Mouse (Mus musculus) myocyte (in vitro differentiated cells): ENCODE results near the gene Mfsd10.

Experiments used
- CEBPB ChIP-seq: IDR thresholded peaks from 2 replicates; pipeline ENCODE4 v1.6.1; 2011; ENCODE audit warnings: mild to moderate bottlenecking, moderate library complexity; ENCODE audit not compliant: poor library complexity, insufficient read depth, severe bottlenecking
- E2F4 ChIP-seq: IDR thresholded peaks from one replicate; pipeline ENCODE4 v1.6.1; 2011; ENCODE audit warnings: mild to moderate bottlenecking, control low read depth, moderate library complexity; ENCODE audit not compliant: insufficient read depth
- MYOG ChIP-seq, 3 experiments: IDR thresholded peaks; one replicate each; pipeline ENCODE4 v1.6.1; 2011; ENCODE audit warnings: control low read depth in 2 of 3, low read depth in 2 of 3, mild to moderate bottlenecking in 2 of 3; ENCODE audit not compliant: insufficient read length in 2 of 3, control insufficient read depth in 1 of 3, insufficient read depth in 1 of 3
- POLR2A ChIP-seq: IDR thresholded peaks from one replicate; pipeline ENCODE4 v1.6.1; 2011; ENCODE audit warnings: low read depth, mild to moderate bottlenecking, control low read depth, moderate library complexity; ENCODE audit not compliant: insufficient read length
- POLR2AphosphoS2 ChIP-seq: IDR thresholded peaks from one replicate; pipeline ENCODE4 v1.6.1; 2011; ENCODE audit warnings: low read depth, control low read depth; ENCODE audit not compliant: insufficient read length
- REST ChIP-seq: IDR thresholded peaks from one replicate; pipeline ENCODE4 v1.6.1; 2011; ENCODE audit warnings: mild to moderate bottlenecking, control low read depth, moderate library complexity; ENCODE audit not compliant: insufficient read depth, insufficient read length
- TCF3 ChIP-seq: IDR thresholded peaks from one replicate; pipeline ENCODE4 v1.6.1; 2011; ENCODE audit warnings: low read depth, control low read depth; ENCODE audit not compliant: insufficient read length

- TF ChIP-seq POLR2A: no peak
- TF ChIP-seq TCF3: no peak
- no peak for TF ChIP-seq REST
- TF ChIP-seq MYOG (IDR thresholded peaks at IDR 0.05; ENCODE audit: control insufficient read depth in 1 of 3, insufficient read depth in 1 of 3, insufficient read length in 2 of 3, low read depth in 2 of 3): no peak
- no peak for TF ChIP-seq CEBPB
- TF ChIP-seq POLR2AphosphoS2: no peak
- TF ChIP-seq E2F4: no peak
Measured at GRCm38 (mm10) chr5:34670280-34670679, 33.3 kb upstream of the Mfsd10 start.
